Mouse (Mus musculus) neural tube, embryonic 14.5 days (tissue): ENCODE measurements at regions not wholly inside any gene's neighbourhood (a gene's known extent, or its start where the extent isn't known, plus 50 kb on each side); places are given as distances from the start of the nearest gene placed in this dataset.

Source experiments
- ATAC-seq: fragments of 200-750 bp; cut with Nextera tagmentation; 2 replicates; pipeline ENCODE4 v1.8.0; 2017; ENCODE audit warnings: low read depth, mild to moderate bottlenecking, moderate TSS enrichment, moderate library complexity
- H3K27ac ChIP-seq: fragments of 300-500 bp; sonication (generic); 2 replicates; pipeline ENCODE4 v1.5.1; 2014; ENCODE audit warnings: low read depth, mild to moderate bottlenecking, control low read depth, low read length, moderate library complexity, mixed read lengths
- H3K27me3 ChIP-seq: fragments of 300-500 bp; sonication (generic); 2 replicates; pipeline ENCODE4 v1.6.1; 2014; ENCODE audit warnings: low read length; ENCODE audit not compliant: control insufficient read depth, insufficient read depth
- H3K36me3 ChIP-seq: fragments of 300-500 bp; sonication (generic); 2 replicates; pipeline ENCODE4 v1.6.1; 2014; ENCODE audit warnings: low read length, mixed read lengths; ENCODE audit not compliant: control insufficient read depth, insufficient read depth
- H3K4me1 ChIP-seq: fragments of 300-500 bp; sonication (generic); 2 replicates; pipeline ENCODE4 v1.6.1; 2014; ENCODE audit warnings: low read length; ENCODE audit not compliant: control insufficient read depth, insufficient read depth
- H3K4me2 ChIP-seq: fragments of 300-500 bp; sonication (generic); 2 replicates; pipeline ENCODE4 v1.6.1; 2014; ENCODE audit warnings: mild to moderate bottlenecking, low read depth, low read length, control low read depth
- H3K4me3 ChIP-seq: fragments of 300-500 bp; sonication (generic); 2 replicates; pipeline ENCODE4 v1.5.1; 2014; ENCODE audit warnings: low read depth, low read length, control low read depth, mixed read lengths
- H3K9ac ChIP-seq: fragments of 300-500 bp; sonication (generic); replicated peaks from 2 replicates; pipeline ENCODE4 v1.6.1; 2014; ENCODE audit warnings: low read depth, mild to moderate bottlenecking, control low read depth, low read length, mixed read lengths
- H3K9me3 ChIP-seq: fragments of 300-500 bp; sonication (generic); 2 replicates; pipeline ENCODE4 v1.6.1; 2016; ENCODE audit warnings: low read length; ENCODE audit not compliant: control insufficient read depth
- WGBS: fragments of 180-500 bp; shearing (Covaris S2); extraction: QIAGEN DNeasy Blood & Tissue Kit; methylation state at CpG from one replicate; pipeline ENCODE4 v1.1.7; 2014; 5-methylcytosine and 5-hydroxymethylcytosine counted together

DNA sequence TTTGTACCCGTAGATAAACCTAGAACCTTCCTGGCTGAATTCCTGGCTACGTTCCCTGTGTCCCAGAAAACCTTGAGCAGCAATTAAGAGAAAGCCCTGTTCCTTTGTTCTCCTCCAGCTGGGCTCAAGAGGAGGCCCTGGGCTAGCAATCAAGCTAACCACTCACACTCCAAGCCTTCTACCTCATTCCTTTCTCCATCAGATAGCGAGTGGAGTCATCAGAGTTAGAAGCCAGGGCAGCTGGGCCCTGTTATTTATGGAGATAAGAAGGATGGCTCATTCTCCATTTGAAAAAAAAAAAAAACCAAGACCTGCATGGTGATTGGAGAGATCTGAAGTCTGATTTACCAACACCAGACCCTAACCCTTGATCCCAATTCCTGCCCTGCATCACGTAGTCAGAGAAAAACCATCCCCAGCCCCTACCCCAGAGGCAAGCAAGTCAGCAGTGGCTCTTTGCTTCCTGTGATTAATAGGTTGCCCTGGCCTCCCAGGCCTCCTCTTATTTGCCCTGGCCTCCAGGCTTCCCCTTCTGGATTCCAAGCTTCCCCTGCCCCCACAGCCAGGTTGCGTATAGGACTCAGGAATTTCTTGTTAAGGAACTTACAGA lies 181.3 kb upstream of the Bcor start:
- Histone ChIP-seq H3K4me2 (no peak overlapping the region), H3K9ac (no peak overlapping the region), H3K4me3 (no peak overlapping the region), H3K27ac (no peak overlapping the region), H3K9me3 (no peaks in the 10 kb centered on the region), H3K27me3 (no peaks in the 10 kb centered on the region), H3K4me1 (no peaks in the 10 kb centered on the region), H3K36me3 (no peaks in the 10 kb centered on the region)
- 64% methylated on average over 5 of the region's 5 CpGs for WGBS
- no peak for ATAC-seq

DNA sequence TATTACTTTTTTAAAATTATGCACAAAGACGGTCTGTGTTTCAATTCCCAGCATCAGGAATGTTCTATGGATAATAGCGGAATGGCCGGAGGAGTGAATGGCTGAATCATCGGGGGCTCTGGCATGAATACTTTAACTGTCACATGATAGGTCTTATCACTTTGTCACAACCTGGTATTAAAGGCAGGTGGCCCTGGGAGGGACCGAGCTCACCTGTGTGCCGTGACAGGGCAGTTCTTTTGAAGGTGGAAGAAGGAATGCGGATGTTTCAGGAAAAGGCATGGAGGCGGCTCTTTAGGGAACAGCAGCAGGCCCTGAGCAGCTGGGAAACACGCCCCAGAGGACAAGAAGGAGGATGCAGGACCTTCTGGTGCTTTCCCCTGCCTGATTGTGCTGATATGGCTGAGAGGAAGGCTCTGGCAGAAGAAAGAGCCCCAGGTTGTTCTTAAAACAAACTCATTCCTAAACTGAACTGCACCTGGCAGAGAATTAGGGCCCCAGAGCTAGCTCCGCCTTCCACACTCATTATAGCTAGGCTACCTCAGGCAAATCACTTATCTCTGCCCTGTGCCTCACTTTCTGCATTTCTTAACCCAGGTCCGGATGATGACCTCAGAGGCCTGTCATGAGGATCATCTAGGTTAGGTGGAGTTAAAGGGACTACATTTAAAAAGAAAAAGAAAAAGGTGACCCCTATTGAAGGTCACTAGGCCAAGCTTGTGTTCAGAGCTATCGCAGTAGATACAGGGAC lies 184.8 kb upstream of the Bcor start:
- H3K4me3 ChIP-seq = no peak overlapping the region
- 85% methylated on average over 12 of the region's 12 CpGs for WGBS
- H3K4me2 ChIP-seq = no peak overlapping the region
- no peaks in the 10 kb centered on the region for H3K36me3 ChIP-seq
- H3K27me3 ChIP-seq = no peaks in the 10 kb centered on the region
- H3K27ac ChIP-seq = no peak overlapping the region
- H3K9ac ChIP-seq = no peak overlapping the region
- no peaks in the 10 kb centered on the region for H3K4me1 ChIP-seq
- no peak for ATAC-seq
- no peaks in the 10 kb centered on the region for H3K9me3 ChIP-seq

DNA sequence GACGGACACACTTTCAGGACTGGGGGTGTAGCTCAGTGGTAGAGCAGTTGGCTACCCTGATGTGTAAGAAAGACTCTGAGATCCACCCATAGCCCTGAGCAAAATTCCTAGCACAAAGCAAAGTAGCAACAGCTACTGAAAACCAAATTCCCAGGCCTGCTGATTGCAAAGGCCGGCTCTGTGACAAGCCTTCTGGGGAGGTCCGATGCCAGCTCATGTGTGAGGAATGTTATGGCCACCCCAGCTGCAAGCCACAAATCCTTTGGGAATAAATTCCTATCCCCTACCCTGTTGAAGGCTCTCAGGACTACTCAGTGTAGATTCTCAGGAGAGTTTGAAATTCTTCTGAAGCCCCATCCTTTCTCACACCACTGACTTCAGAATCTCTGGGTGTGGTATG lies 186.7 kb upstream of the Bcor start:
- Histone ChIP-seq H3K4me2 (no peak overlapping the region), H3K27me3 (no peaks in the 10 kb centered on the region), H3K9ac (no peak overlapping the region), H3K36me3 (no peaks in the 10 kb centered on the region), H3K4me1 (no peaks in the 10 kb centered on the region), H3K9me3 (no peaks in the 10 kb centered on the region), H3K27ac (no peak overlapping the region), H3K4me3 (no peak overlapping the region)
- ATAC-seq = no peak
- WGBS = 84% methylated on average over 3 of the region's 3 CpGs

DNA sequence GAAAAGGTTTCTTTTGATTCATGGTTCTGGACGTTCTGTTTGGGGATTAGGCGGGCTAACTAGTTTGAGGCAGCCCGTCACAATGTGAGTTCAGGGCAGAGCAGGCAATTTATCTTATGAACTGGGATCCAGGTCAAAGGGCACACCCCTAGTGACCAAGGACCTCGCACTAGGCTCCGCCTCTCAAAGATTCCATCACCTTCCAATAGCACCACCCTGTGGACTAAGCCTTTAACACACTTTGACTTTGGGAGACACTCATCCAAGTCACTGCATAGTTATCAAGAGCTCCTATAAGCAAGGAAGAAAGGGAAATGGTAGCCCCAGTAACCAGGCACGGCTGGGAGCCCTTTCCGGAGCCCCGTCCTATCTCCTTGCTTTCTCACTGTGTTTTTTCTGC lies 188.0 kb upstream of the Bcor start:
- 45% methylated on average over 8 of the region's 8 CpGs for WGBS
- no peak overlapping the region for H3K4me3 ChIP-seq
- H3K9me3 ChIP-seq = no peaks in the 10 kb centered on the region
- H3K9ac ChIP-seq = no peak overlapping the region
- no peak overlapping the region for H3K4me2 ChIP-seq
- no peak overlapping the region for H3K27ac ChIP-seq
- H3K36me3 ChIP-seq = no peaks in the 10 kb centered on the region
- H3K4me1 ChIP-seq = no peaks in the 10 kb centered on the region
- ATAC-seq = no peak
- no peaks in the 10 kb centered on the region for H3K27me3 ChIP-seq

GRCm38 (mm10) chrX:12354875-12355274 lies 194.7 kb upstream of the Bcor start:
- Histone ChIP-seq H3K9me3 (no peaks in the 10 kb centered on the region), H3K36me3 (no peaks in the 10 kb centered on the region), H3K4me3 (no peak overlapping the region), H3K9ac (no peak overlapping the region), H3K4me1 (no peaks in the 10 kb centered on the region), H3K27ac (no peak overlapping the region), H3K27me3 (no peaks in the 10 kb centered on the region), H3K4me2 (no peak overlapping the region)
- ATAC-seq = no peak
- WGBS = 100% methylated on average over 2 of the region's 2 CpGs

DNA sequence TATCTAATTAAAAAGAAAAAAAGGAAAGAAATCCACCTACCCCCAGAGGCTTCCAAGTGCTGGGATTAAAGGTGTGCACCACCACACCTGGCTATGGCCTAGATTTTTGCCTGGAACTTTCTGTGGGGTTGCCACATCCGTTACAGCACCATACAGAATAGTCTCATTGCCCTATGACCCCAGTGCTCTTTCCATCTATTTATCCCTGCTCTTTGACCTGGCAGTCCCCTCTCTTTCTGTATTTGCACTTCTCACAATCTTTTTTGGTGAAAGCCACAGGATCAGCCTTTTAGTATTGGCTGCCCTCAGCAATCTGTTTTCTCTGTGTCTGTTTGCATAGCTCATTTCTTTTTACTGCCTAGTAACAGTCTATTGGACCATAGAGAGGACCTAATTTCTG lies 197.9 kb upstream of the Bcor start:
- 45% methylated on average over 1 of the region's 1 CpGs for WGBS
- H3K4me2 ChIP-seq = no peak overlapping the region
- no peaks in the 10 kb centered on the region for H3K9me3 ChIP-seq
- H3K27me3 ChIP-seq = no peaks in the 10 kb centered on the region; the same call in 1 of the 2 replicates
- no peak for ATAC-seq
- H3K9ac ChIP-seq = no peak overlapping the region
- no peaks in the 10 kb centered on the region for H3K36me3 ChIP-seq
- no peak overlapping the region for H3K4me3 ChIP-seq
- H3K27ac ChIP-seq = no peak overlapping the region
- no peaks in the 10 kb centered on the region for H3K4me1 ChIP-seq

DNA sequence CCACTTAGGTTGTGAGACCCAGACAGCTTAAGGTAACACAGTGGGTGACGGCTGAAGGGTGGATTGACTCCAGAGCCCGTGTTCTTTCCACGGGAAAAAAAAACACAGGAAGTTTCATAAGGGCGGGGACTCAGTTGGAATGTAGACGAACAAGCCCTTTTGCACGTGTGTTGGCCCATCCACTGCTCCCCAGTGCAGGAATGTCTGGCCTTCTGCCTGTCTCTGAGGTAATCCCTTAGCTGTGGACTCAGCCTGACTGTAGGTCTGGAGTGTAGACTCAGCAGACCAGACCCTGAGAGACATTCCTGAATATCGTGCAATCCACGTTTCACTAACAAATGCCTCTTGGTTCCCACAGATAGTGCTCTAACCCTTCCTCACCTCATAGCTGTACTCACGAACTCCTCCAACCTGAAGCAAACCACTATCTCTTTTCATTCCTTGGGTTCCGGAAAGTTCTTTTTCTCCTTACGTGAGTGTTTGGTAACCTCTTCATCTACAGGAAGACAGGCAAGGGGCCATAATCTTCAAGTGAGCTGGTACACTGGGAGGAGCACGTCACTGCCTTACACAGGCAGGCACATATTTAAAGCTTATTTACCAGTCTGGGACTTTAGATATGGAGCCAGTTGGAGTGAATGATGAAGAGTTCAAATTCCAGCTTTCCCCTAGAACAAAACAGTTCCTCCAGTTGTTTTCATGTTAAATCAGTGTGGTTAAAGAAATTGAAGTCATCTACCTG lies 205.6 kb upstream of the Bcor start:
- Histone ChIP-seq H3K4me2 (no peak overlapping the region), H3K36me3 (no peaks in the 10 kb centered on the region), H3K27ac (no peak overlapping the region), H3K9me3 (no peaks in the 10 kb centered on the region), H3K9ac (no peak overlapping the region), H3K27me3 (no peaks in the 10 kb centered on the region; the same call in 1 of the 2 replicates), H3K4me3 (no peak overlapping the region), H3K4me1 (no peaks in the 10 kb centered on the region)
- 87% methylated on average over 12 of the region's 12 CpGs for WGBS
- ATAC-seq = no peak

- H3K4me3 ChIP-seq = no peak overlapping the region
- no peak for ATAC-seq
- no peaks in the 10 kb centered on the region; the same call in 1 of the 2 replicates for H3K27me3 ChIP-seq
- no peak overlapping the region for H3K27ac ChIP-seq
- H3K9ac ChIP-seq = no peak overlapping the region
- H3K4me2 ChIP-seq = no peak overlapping the region
- no peaks in the 10 kb centered on the region for H3K4me1 ChIP-seq
- 91% methylated on average over 6 of the region's 6 CpGs for WGBS
- no peaks in the 10 kb centered on the region for H3K36me3 ChIP-seq
- H3K9me3 ChIP-seq = no peaks in the 10 kb centered on the region
Observed at GRCm38 (mm10) chrX:12366801-12367200, 206.6 kb upstream of the Bcor start.

DNA sequence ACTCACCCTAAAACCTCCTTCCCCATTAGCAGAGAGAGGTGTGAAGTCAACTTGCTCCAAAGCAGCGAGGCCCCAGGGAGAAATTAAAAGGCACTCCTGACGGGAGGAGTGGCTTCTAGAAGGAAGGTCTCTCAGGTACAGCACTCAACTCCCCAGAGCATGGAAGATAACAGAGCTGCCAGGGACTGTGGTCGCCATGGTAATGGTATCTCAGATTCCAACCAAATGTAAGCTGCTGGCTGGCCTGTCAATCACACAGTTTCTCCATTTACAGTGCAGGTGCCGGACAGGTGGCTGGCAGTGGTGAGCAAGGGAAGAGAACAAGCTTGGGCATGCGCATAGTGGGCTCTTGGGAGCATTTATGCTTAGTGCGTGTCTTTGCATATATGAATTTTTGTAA lies 213.5 kb upstream of the Bcor start:
- H3K9ac ChIP-seq = no peak overlapping the region
- WGBS = 73% methylated on average over 6 of the region's 6 CpGs

More for the DNA sequence above, 213.5 kb upstream of the Bcor start:
- no peaks in the 10 kb centered on the region for H3K9me3 ChIP-seq
- no peaks in the 10 kb centered on the region for H3K4me1 ChIP-seq
- H3K36me3 ChIP-seq = no peaks in the 10 kb centered on the region
- no peak for ATAC-seq
- no peak overlapping the region for H3K4me3 ChIP-seq
- H3K4me2 ChIP-seq = no peak overlapping the region
- no peaks in the 10 kb centered on the region for H3K27me3 ChIP-seq
- no peak overlapping the region for H3K27ac ChIP-seq
